11 mouse cellular contexts compared by ENCODE assay signal in genomic region chr7:80426363-80426762, GRCm38 (mm10). TPM values are rescaled to one million over a fixed set of nuclear protein-coding genes. Genes with fewer than 3 reads are reported as not detected.
DNase-seq lines count a peak whose midpoint lies in the region; ATAC-seq lines count a peak whose summit lies in the region.
"Had no signal": no experiment of that assay in that cellular context is flagged by ENCODE, and none has a peak within 500 bp of the region (broad histone marks: within the 10 kb centered on the region; RNA-seq: fewer than 3 reads in every experiment).

No protein-coding gene starts in this region.

- H3K9me3 ChIP-seq in heart, embryonic 14.5 days (ENCODE audit: control insufficient read depth, low read length): 0 out of 2 replicates have a peak, but pooled peaks cover 2% of the 10 kb centered on the region
- H3K9me3 ChIP-seq in liver, embryonic 15.5 days (replicated peaks): no peaks in the 10 kb centered on the region
- H3K9me3 ChIP-seq in stomach, embryonic 16.5 days (replicated peaks; ENCODE audit: control insufficient read depth, low read length): no peaks in the 10 kb centered on the region
- H3K9me3 ChIP-seq: hindbrain, embryonic 10.5 days had no signal

- intact Hi-C loops in heart, postnatal 14 days (cut with DNase I): no loop called here

- no peak for DNase-seq in heart, postnatal 14 days
- peak; percentile 26 to 58 for DNase-seq in spleen, postnatal 36 days (ENCODE audit: low spot score in 2 of 2)
- DNase-seq in spleen, postnatal 14 days (ENCODE audit: low spot score in 2 of 2): no peak
- no peak for DNase-seq in ovary, postnatal 36 days (ENCODE audit: low spot score)
- DNase-seq: cerebellum, postnatal 14 days had no signal

- ATAC-seq in heart, embryonic 14.5 days (ENCODE audit: insufficient number of reproducible peaks, insufficient read depth, low FRiP score, low read depth): no peak
- ATAC-seq in liver, embryonic 15.5 days (ENCODE audit: insufficient read depth): no peak
- ATAC-seq in stomach, embryonic 16.5 days (ENCODE audit: insufficient read depth, low FRiP score): peak; percentile 39; the same call in 1 of the 2 replicates
- ATAC-seq in activated CD4-positive, CD25-positive, alpha-beta regulatory T cell, adult 4 months: no peak
- ATAC-seq: midbrain, embryonic 16.5 days had no signal

- H3K4me3 ChIP-seq in heart, embryonic 14.5 days (ENCODE audit: control insufficient read depth in 1 of 2, insufficient read depth in 1 of 2, low read depth in 1 of 2, low read length in 2 of 2): no peak overlapping the region
- no peak overlapping the region for H3K4me3 ChIP-seq in liver, embryonic 15.5 days (replicated peaks)
- no peak overlapping the region for H3K4me3 ChIP-seq in stomach, embryonic 16.5 days (replicated peaks; ENCODE audit: low read length)
- H3K4me3 ChIP-seq: hindbrain, embryonic 10.5 days had no signal

- no peak overlapping the region for H3K9ac ChIP-seq in heart, embryonic 14.5 days (ENCODE audit: low read length)
- H3K9ac ChIP-seq in liver, embryonic 15.5 days: no peak overlapping the region
- no peak overlapping the region for H3K9ac ChIP-seq in stomach, embryonic 16.5 days (ENCODE audit: low read length)

- H3K4me1 ChIP-seq in heart, embryonic 14.5 days (ENCODE audit: control insufficient read depth in 2 of 2, insufficient read depth in 2 of 2, low read length in 2 of 2): peaks cover 2 to 5% of the 10 kb centered on the region in 2 experiments; a peak in 2 of 4 replicates
- H3K4me1 ChIP-seq in liver, embryonic 15.5 days (replicated peaks): peaks cover 24% of the 10 kb centered on the region
- H3K4me1 ChIP-seq in stomach, embryonic 16.5 days (ENCODE audit: control insufficient read depth, insufficient read depth, low read length): peaks cover 5% of the 10 kb centered on the region; the same call in 1 of the 2 replicates

- H3K4me2 ChIP-seq in heart, embryonic 14.5 days (ENCODE audit: low read length): no peak overlapping the region
- H3K4me2 ChIP-seq in liver, embryonic 15.5 days: no peak overlapping the region
- no peak overlapping the region for H3K4me2 ChIP-seq in stomach, embryonic 16.5 days (ENCODE audit: low read depth, low read length)

- H3K36me3 ChIP-seq in heart, embryonic 14.5 days (ENCODE audit: control insufficient read depth, insufficient read depth, low read length): no peaks in the 10 kb centered on the region
- H3K36me3 ChIP-seq in liver, embryonic 15.5 days (replicated peaks): no peaks in the 10 kb centered on the region
- H3K36me3 ChIP-seq in stomach, embryonic 16.5 days (ENCODE audit: control insufficient read depth, insufficient read depth, low read length): no peaks in the 10 kb centered on the region
- H3K36me3 ChIP-seq: hindbrain, embryonic 10.5 days had no signal

- 57% methylated on average over 7 of the region's 7 CpGs for WGBS in heart, embryonic 14.5 days
- 31% methylated on average over 7 of the region's 7 CpGs for WGBS in liver, embryonic 15.5 days (ENCODE audit: insufficient replicate concordance)
- WGBS in stomach, embryonic 16.5 days: 54% methylated on average over 7 of the region's 7 CpGs

- H3K27ac ChIP-seq in heart, embryonic 14.5 days (replicated peaks in 1 of 2; ENCODE audit: control insufficient read depth in 1 of 2, insufficient read depth in 1 of 2, low read depth in 2 of 2, low read length in 2 of 2): 0 out of 4 replicates have a peak overlapping the region, but pooled peaks have one; percentile 8 to 28
- H3K27ac ChIP-seq in liver, embryonic 15.5 days (replicated peaks): peak overlapping the region; percentile 72
- peak overlapping the region; percentile 19; the same call in 1 of the 2 replicates for H3K27ac ChIP-seq in stomach, embryonic 16.5 days (ENCODE audit: low read length)
- H3K27ac ChIP-seq: hindbrain, embryonic 10.5 days had no signal

- H3K27me3 ChIP-seq in heart, embryonic 14.5 days (ENCODE audit: control insufficient read depth, insufficient read depth, low read length): no peaks in the 10 kb centered on the region
- H3K27me3 ChIP-seq in liver, embryonic 15.5 days: no peaks in the 10 kb centered on the region
- H3K27me3 ChIP-seq in stomach, embryonic 16.5 days (ENCODE audit: control insufficient read depth, insufficient read depth, low read length): no peaks in the 10 kb centered on the region

RNA-seq across cellular contexts. Expression of gene Furin, which starts 21.1 kb away (rescaled TPM):
- polyA plus RNA-seq in heart, embryonic 14.5 days (2014; fragmentation: Nextera tagmentation; extraction: Ambion mirVana): 17.9 and 25.2 TPM in 2 replicates
- total RNA-seq in heart, postnatal 14 days (2021): 100 to 1,000 TPM; 115 to 127 TPM
- 8.0 and 9.8 TPM in 2 replicates for polyA plus RNA-seq in liver, embryonic 15.5 days (2015; fragmentation: Nextera tagmentation; extraction: Ambion mirVana)
- 8.7 and 9.5 TPM in 2 replicates for polyA plus RNA-seq in stomach, embryonic 16.5 days (2015; fragmentation: Nextera tagmentation; extraction: Ambion mirVana)
- polyA plus RNA-seq in activated CD4-positive, CD25-positive, alpha-beta regulatory T cell, adult 4 months (2017; shearing (Covaris generic)): 10 to 100 TPM; 10.6 to 15.2 TPM

RNA-seq across cellular contexts. Expression of gene Fes, which starts 38.6 kb away (rescaled TPM):
- polyA plus RNA-seq in heart, embryonic 14.5 days (2014; fragmentation: Nextera tagmentation; extraction: Ambion mirVana): 12.3 and 13.5 TPM in 2 replicates
- total RNA-seq in heart, postnatal 14 days (2021): 10 to 100 TPM; 16.7 to 18.2 TPM
- 16.6 and 19.2 TPM in 2 replicates for polyA plus RNA-seq in liver, embryonic 15.5 days (2015; fragmentation: Nextera tagmentation; extraction: Ambion mirVana)
- 12.3 and 13.8 TPM in 2 replicates for polyA plus RNA-seq in stomach, embryonic 16.5 days (2015; fragmentation: Nextera tagmentation; extraction: Ambion mirVana)
- 1 to 10 TPM; 2.0 to 4.5 TPM for polyA plus RNA-seq in activated CD4-positive, CD25-positive, alpha-beta regulatory T cell, adult 4 months (2017; shearing (Covaris generic))

RNA-seq across cellular contexts. Expression of gene Man2a2, which starts 55.2 kb away (rescaled TPM):
- 15.9 and 19.5 TPM in 2 replicates for polyA plus RNA-seq in heart, embryonic 14.5 days (2014; fragmentation: Nextera tagmentation; extraction: Ambion mirVana)
- 10 to 100 TPM; 68.8 to 69.3 TPM for total RNA-seq in heart, postnatal 14 days (2021)
- polyA plus RNA-seq in liver, embryonic 15.5 days (2015; fragmentation: Nextera tagmentation; extraction: Ambion mirVana): 2.5 and 3.6 TPM in 2 replicates
- polyA plus RNA-seq in stomach, embryonic 16.5 days (2015; fragmentation: Nextera tagmentation; extraction: Ambion mirVana): 13.8 and 14.7 TPM in 2 replicates
- polyA plus RNA-seq in activated CD4-positive, CD25-positive, alpha-beta regulatory T cell, adult 4 months (2017; shearing (Covaris generic)): 10 to 100 TPM; 15.8 to 21.8 TPM

Comparison
In these comparisons a context has a peak if more than half of its experiments do, and no peak if none do; other contexts are left out.
1. DNase-seq: peak in spleen, postnatal 36 days (2 of 2); none in heart, postnatal 14 days (0 of 2), spleen, postnatal 14 days (0 of 2) and ovary, postnatal 36 days (single experiment).
2. H3K27ac ChIP-seq: peak in every context shown above with its lines; median percentile 72 in liver, embryonic 15.5 days; 19 in stomach, embryonic 16.5 days; 18 in heart, embryonic 14.5 days.